ENCODE assay signal across 8 mouse cellular contexts in genomic region chr19:5151331-5151730, GRCm38 (mm10). TPM values are rescaled to one million over a fixed set of nuclear protein-coding genes. Genes with fewer than 3 reads are reported as not detected.
DNase-seq lines count a peak whose midpoint lies in the region; ATAC-seq and TF ChIP-seq lines count a peak whose summit lies in the region.

No protein-coding gene starts in this region.

- DNase-seq in intestine, embryonic 14.5 days (ENCODE audit: low spot score) = peak; percentile 70
- peak; percentile 41 to 59 for DNase-seq in adrenal gland, postnatal 36 days
- peak; percentile 76 for DNase-seq in embryonic facial prominence, embryonic 11.5 days (ENCODE audit: low spot score)
- peak; percentile 63 to 69 for DNase-seq in left cerebral cortex, adult 2 months (ENCODE audit: extremely low spot score in 1 of 2, low spot score in 2 of 2)
- DNase-seq in spleen, postnatal 10 days (ENCODE audit: low spot score in 2 of 2) = peak; percentile 43 to 70

- H3K4me1 ChIP-seq in intestine, embryonic 14.5 days (replicated peaks; ENCODE audit: control insufficient read depth, insufficient read depth, low read length) = no peaks in the 10 kb centered on the region
- no peaks in the 10 kb centered on the region for H3K4me1 ChIP-seq in intestine, embryonic 15.5 days (replicated peaks)
- no peaks in the 10 kb centered on the region for H3K4me1 ChIP-seq in embryonic facial prominence, embryonic 11.5 days (ENCODE audit: control insufficient read depth, insufficient read depth, low read length)
- H3K4me1 ChIP-seq in midbrain, embryonic 13.5 days (replicated peaks) = no peaks in the 10 kb centered on the region

- intact Hi-C loops in left cerebral cortex, adult 2 months (cut with DNase I) = loop anchor here (1.0 kb wide), 1 partner anchor 57 kb away; no protein-coding TSS in a partner anchor

- H3K9me3 ChIP-seq in intestine, embryonic 14.5 days (ENCODE audit: control insufficient read depth, low read length) = no peaks in the 10 kb centered on the region
- H3K9me3 ChIP-seq in intestine, embryonic 15.5 days = no peaks in the 10 kb centered on the region
- no peaks in the 10 kb centered on the region for H3K9me3 ChIP-seq in embryonic facial prominence, embryonic 11.5 days (replicated peaks; ENCODE audit: control insufficient read depth, low read length)
- no peaks in the 10 kb centered on the region for H3K9me3 ChIP-seq in midbrain, embryonic 13.5 days

- peak; percentile 78 for TF ChIP-seq CTCF in left cerebral cortex, adult 2 months (IDR thresholded peaks at IDR 0.05)

- WGBS in intestine, embryonic 14.5 days = 50% methylated on average over 3 of the region's 3 CpGs
- WGBS in intestine, embryonic 15.5 days = 36% methylated on average over 3 of the region's 3 CpGs
- WGBS in embryonic facial prominence, embryonic 11.5 days = 39% methylated on average over 3 of the region's 3 CpGs
- WGBS in midbrain, embryonic 13.5 days = 46% methylated on average over 3 of the region's 3 CpGs

- H3K36me3 ChIP-seq in intestine, embryonic 14.5 days (ENCODE audit: control insufficient read depth, insufficient read depth, low read length) = peaks cover 37% of the 10 kb centered on the region
- H3K36me3 ChIP-seq in intestine, embryonic 15.5 days = peaks cover 10% of the 10 kb centered on the region; the same call in 1 of the 2 replicates
- no peaks in the 10 kb centered on the region; the same call in 1 of the 2 replicates for H3K36me3 ChIP-seq in embryonic facial prominence, embryonic 11.5 days (replicated peaks; ENCODE audit: control insufficient read depth, insufficient read depth, low read depth, low read length)
- peaks cover 33% of the 10 kb centered on the region for H3K36me3 ChIP-seq in midbrain, embryonic 13.5 days

- no peak overlapping the region for H3K27ac ChIP-seq in intestine, embryonic 14.5 days (ENCODE audit: low read depth)
- no peak overlapping the region for H3K27ac ChIP-seq in intestine, embryonic 15.5 days
- H3K27ac ChIP-seq in embryonic facial prominence, embryonic 11.5 days (replicated peaks; ENCODE audit: low read depth, low read length) = no peak overlapping the region
- H3K27ac ChIP-seq in left cerebral cortex, adult 2 months = peak overlapping the region; percentile 90
- H3K27ac ChIP-seq in midbrain, embryonic 13.5 days = no peak overlapping the region

- H3K4me2 ChIP-seq in intestine, embryonic 14.5 days (ENCODE audit: low read length) = no peak overlapping the region
- no peak overlapping the region for H3K4me2 ChIP-seq in intestine, embryonic 15.5 days (replicated peaks)
- H3K4me2 ChIP-seq in embryonic facial prominence, embryonic 11.5 days (ENCODE audit: low read depth, low read length) = no peak overlapping the region
- no peak overlapping the region for H3K4me2 ChIP-seq in midbrain, embryonic 13.5 days (replicated peaks)

- H3K27me3 ChIP-seq in intestine, embryonic 14.5 days (replicated peaks; ENCODE audit: control insufficient read depth, insufficient read depth, low read length) = no peaks in the 10 kb centered on the region
- no peaks in the 10 kb centered on the region for H3K27me3 ChIP-seq in intestine, embryonic 15.5 days (replicated peaks)
- no peaks in the 10 kb centered on the region for H3K27me3 ChIP-seq in embryonic facial prominence, embryonic 11.5 days (ENCODE audit: control insufficient read depth, insufficient read depth, low read length)
- no peaks in the 10 kb centered on the region for H3K27me3 ChIP-seq in midbrain, embryonic 13.5 days

- ATAC-seq in intestine, embryonic 14.5 days (replicated peaks; ENCODE audit: low FRiP score, low TSS enrichment, low read depth) = no peak
- no peak for ATAC-seq in intestine, embryonic 15.5 days
- no peak for ATAC-seq in embryonic facial prominence, embryonic 11.5 days (replicated peaks; ENCODE audit: insufficient number of reproducible peaks, low FRiP score, low TSS enrichment, low read depth)
- ATAC-seq in hematopoietic stem cell, adult 5-6 weeks (replicated peaks in 1 of 2; ENCODE audit: insufficient read depth in 1 of 2, low FRiP score in 2 of 2, low TSS enrichment in 1 of 2, low read depth in 1 of 2, poor library complexity in 2 of 2, severe bottlenecking in 2 of 2) = peak; percentile 66 to 73
- ATAC-seq in midbrain, embryonic 13.5 days = 0 out of 2 replicates have a peak, but pooled peaks have one; percentile 24

- H3K4me3 ChIP-seq in intestine, embryonic 14.5 days (ENCODE audit: low read depth, low read length) = no peak overlapping the region
- H3K4me3 ChIP-seq in intestine, embryonic 15.5 days (replicated peaks) = no peak overlapping the region
- H3K4me3 ChIP-seq in embryonic facial prominence, embryonic 11.5 days (ENCODE audit: low read depth, low read length) = no peak overlapping the region
- H3K4me3 ChIP-seq in left cerebral cortex, adult 2 months = no peak overlapping the region
- H3K4me3 ChIP-seq in midbrain, embryonic 13.5 days (replicated peaks) = no peak overlapping the region

- no peak overlapping the region for H3K9ac ChIP-seq in intestine, embryonic 14.5 days (ENCODE audit: low read length)
- H3K9ac ChIP-seq in intestine, embryonic 15.5 days = no peak overlapping the region
- no peak overlapping the region for H3K9ac ChIP-seq in embryonic facial prominence, embryonic 11.5 days (replicated peaks; ENCODE audit: low read length)
- H3K9ac ChIP-seq in midbrain, embryonic 13.5 days (replicated peaks) = no peak overlapping the region

RNA-seq across cellular contexts. Expression of gene Klc2, which starts 33.0 kb away (rescaled TPM):
- polyA plus RNA-seq in intestine, embryonic 14.5 days (2014; fragmentation: Nextera tagmentation; extraction: Ambion mirVana) = 16.8 and 19.0 TPM in 2 replicates
- 12.1 and 16.6 TPM in 2 replicates for polyA plus RNA-seq in intestine, embryonic 15.5 days (2015; fragmentation: Nextera tagmentation; extraction: Ambion mirVana)
- total RNA-seq in adrenal gland, postnatal 36 days (2021) = 10 to 100 TPM; 44.3 to 48.4 TPM
- 18.9 and 19.8 TPM in 2 replicates for polyA plus RNA-seq in embryonic facial prominence, embryonic 11.5 days (2014; fragmentation: Nextera tagmentation; extraction: Ambion mirVana)
- 9.8 and 10.1 TPM in 2 replicates for total RNA-seq in hematopoietic stem cell, adult 5-6 weeks (2017)
- total RNA-seq in left cerebral cortex, adult 2 months (2021) = 100 to 1,000 TPM; 279 to 291 TPM
- 63.1 and 69.0 TPM in 2 replicates for polyA plus RNA-seq in midbrain, embryonic 13.5 days (2015; fragmentation: Nextera tagmentation; extraction: Ambion mirVana)

RNA-seq across cellular contexts. Expression of gene Rab1b, which starts 44.5 kb away (rescaled TPM):
- polyA plus RNA-seq in intestine, embryonic 14.5 days (2014; fragmentation: Nextera tagmentation; extraction: Ambion mirVana) = 246 and 252 TPM in 2 replicates
- 216 and 223 TPM in 2 replicates for polyA plus RNA-seq in intestine, embryonic 15.5 days (2015; fragmentation: Nextera tagmentation; extraction: Ambion mirVana)
- 100 to 1,000 TPM; 165 to 190 TPM for total RNA-seq in adrenal gland, postnatal 36 days (2021)
- 214 and 235 TPM in 2 replicates for polyA plus RNA-seq in embryonic facial prominence, embryonic 11.5 days (2014; fragmentation: Nextera tagmentation; extraction: Ambion mirVana)
- 70.4 and 70.9 TPM in 2 replicates for total RNA-seq in hematopoietic stem cell, adult 5-6 weeks (2017)
- total RNA-seq in left cerebral cortex, adult 2 months (2021) = 100 to 1,000 TPM; 144 to 157 TPM
- polyA plus RNA-seq in midbrain, embryonic 13.5 days (2015; fragmentation: Nextera tagmentation; extraction: Ambion mirVana) = 238 and 242 TPM in 2 replicates

RNA-seq across cellular contexts. Expression of gene Cnih2, which starts 53.0 kb away (rescaled TPM):
- 22.3 and 22.9 TPM in 2 replicates for polyA plus RNA-seq in intestine, embryonic 14.5 days (2014; fragmentation: Nextera tagmentation; extraction: Ambion mirVana)
- polyA plus RNA-seq in intestine, embryonic 15.5 days (2015; fragmentation: Nextera tagmentation; extraction: Ambion mirVana) = 12.7 and 13.4 TPM in 2 replicates
- 1 to 10 TPM; 1.2 to 1.4 TPM for total RNA-seq in adrenal gland, postnatal 36 days (2021)
- 48.9 and 54.0 TPM in 2 replicates for polyA plus RNA-seq in embryonic facial prominence, embryonic 11.5 days (2014; fragmentation: Nextera tagmentation; extraction: Ambion mirVana)
- 0.35 TPM in 1 of 2 replicates, not detected in the other for total RNA-seq in hematopoietic stem cell, adult 5-6 weeks (2017)
- total RNA-seq in left cerebral cortex, adult 2 months (2021) = 100 to 1,000 TPM; 214 to 247 TPM
- polyA plus RNA-seq in midbrain, embryonic 13.5 days (2015; fragmentation: Nextera tagmentation; extraction: Ambion mirVana) = 321 and 357 TPM in 2 replicates

Comparison
In these comparisons a context has a peak if more than half of its experiments do, and no peak if none do; other contexts are left out.
1. ATAC-seq: peak in hematopoietic stem cell, adult 5-6 weeks (2 of 2) and midbrain, embryonic 13.5 days (single experiment); none in intestine, embryonic 14.5 days (single experiment), intestine, embryonic 15.5 days (single experiment) and embryonic facial prominence, embryonic 11.5 days (single experiment).
2. Peak in every context shown above with its lines, with median percentiles within 50 percentile points of each other: DNase-seq.